Mouse (Mus musculus) heart, postnatal 25 days (tissue): ENCODE results near the gene Acadvl. TPM values are rescaled to one million over a fixed set of nuclear protein-coding genes. Genes with fewer than 3 reads are reported as not detected.
A peak's percentile ranks its signal among the peaks of the same experiment; 100 is the strongest.
"Not testable (repeated sequence)": the region's sequence is repeated elsewhere in the genome, so short reads cannot be mapped to it uniquely, and the experiment has no call there.

ENCODE experiments used
- DNase-seq: peaks from one replicate; pipeline ENCODE4 v3.0.0; 2022; ENCODE audit warnings: low spot score
- intact Hi-C: fragments of 180-260 bp; cut with DNase I; formaldehyde crosslinking; loops from one replicate; pipeline ENCODE4 v1.15.1; 2025
- total RNA-seq, 2 experiments: library from RNA; stranded (reverse); gene quantifications; 2 replicates each; pipeline ENCODE4 v1.2.3; 2021

Acadvl gene
- total RNA-seq, 2 experiments from 2014 or later, result 1,206 to 1,290 TPM

- intact Hi-C loops, result no loop called here
- DNase-seq, result peak; percentile 73
Observed at GRCm38 (mm10) chr11:70029130-70029801, 14.1 kb upstream of the Acadvl start.

GRCm38 (mm10) chr11:70028401-70029129 is 13.4 kb upstream of the Acadvl start:
- intact Hi-C loops, result no loop called here
- DNase-seq, result peak; percentile 31

- intact Hi-C loops, result no loop called here
- peak; percentile 34 for DNase-seq
Observed at GRCm38 (mm10) chr11:70027397-70027796, 12.2 kb upstream of the Acadvl start.

- DNase-seq, result peak; percentile 58
Observed at GRCm38 (mm10) chr11:70026689-70027088, 11.5 kb upstream of the Acadvl start.

GRCm38 (mm10) chr11:70024151-70024514 is 8.9 kb upstream of the Acadvl start:
- DNase-seq, result no peak
- intact Hi-C loops, result no loop called here

More at GRCm38 (mm10) chr11:70026689-70027088, 11.5 kb upstream of the Acadvl start:
- intact Hi-C loops, result no loop called here

- intact Hi-C loops, result no loop called here
- no peak for DNase-seq
Observed at GRCm38 (mm10) chr11:70023481-70024150, 8.4 kb upstream of the Acadvl start.

GRCm38 (mm10) chr11:70021264-70022132 is 6.3 kb upstream of the Acadvl start:
- DNase-seq, result peak; percentile 89
- intact Hi-C loops, result no loop called here

- DNase-seq, result peak; percentile 57
- intact Hi-C loops, result no loop called here
Observed at GRCm38 (mm10) chr11:70020731-70021263, 5.6 kb upstream of the Acadvl start.

GRCm38 (mm10) chr11:70020022-70020631 is 4.9 kb upstream of the Acadvl start:
- intact Hi-C loops, result no loop called here

GRCm38 (mm10) chr11:70019495-70020021 is 4.3 kb upstream of the Acadvl start:
- DNase-seq, result no peak
- intact Hi-C loops, result loop anchor here (10.0 kb wide), 1 partner anchor 635 kb away; the partner anchor contains the start of genes Eno3 and Pfn1

More at GRCm38 (mm10) chr11:70020022-70020631, 4.9 kb upstream of the Acadvl start:
- DNase-seq, result no peak

- intact Hi-C loops, result loop anchor here (10.0 kb wide), 1 partner anchor 636 kb away; the partner anchor contains the start of genes Eno3 and Pfn1
- no peak for DNase-seq
Observed at GRCm38 (mm10) chr11:70018131-70018990, 3.1 kb upstream of the Acadvl start.

- intact Hi-C loops, result loop anchor here (10.0 kb wide), 1 partner anchor 638 kb away; the partner anchor contains the start of genes Eno3 and Pfn1
- no peak for DNase-seq
Observed at GRCm38 (mm10) chr11:70017199-70017767, 2.1 kb upstream of the Acadvl start.

- intact Hi-C loops, result loop anchor here (10.0 kb wide), 1 partner anchor 638 kb away; the partner anchor contains the start of genes Eno3 and Pfn1
Observed at GRCm38 (mm10) chr11:70016669-70017068, 1.5 kb upstream of the Acadvl start, which contains the start of gene Dlg4. TSS of gene Dlg4 (plus strand) at chr11:70016942.

GRCm38 (mm10) chr11:70016177-70016576 is 966 bp upstream of the Acadvl start:
- not testable (repeated sequence) for DNase-seq
- intact Hi-C loops, result loop anchor here (10.0 kb wide), 1 partner anchor 639 kb away; the partner anchor contains the start of genes Eno3 and Pfn1

More at GRCm38 (mm10) chr11:70016669-70017068, 1.5 kb upstream of the Acadvl start, which contains the start of gene Dlg4:
- no peak for DNase-seq

- DNase-seq, result no peak
- intact Hi-C loops, result loop anchor here (10.0 kb wide), 1 partner anchor 639 kb away; the partner anchor contains the start of genes Eno3 and Pfn1
Observed at GRCm38 (mm10) chr11:70015677-70016076, 466 bp upstream of the Acadvl start.

- intact Hi-C loops, result loop anchor here (10.0 kb wide), 1 partner anchor 641 kb away; the partner anchor contains the start of genes Eno3 and Pfn1
- no peak for DNase-seq
Observed at GRCm38 (mm10) chr11:70014051-70014450, 1.2 kb downstream of the Acadvl start.

GRCm38 (mm10) chr11:70013408-70013807 is 1.8 kb downstream of the Acadvl start:
- intact Hi-C loops, result loop anchor here (10.0 kb wide), 1 partner anchor 641 kb away; the partner anchor contains the start of genes Eno3 and Pfn1

More at GRCm38 (mm10) chr11:70013408-70013807, 1.8 kb downstream of the Acadvl start:
- DNase-seq, result no peak
